Mouse (Mus musculus): ENCODE measurements at regions not wholly inside any gene's neighbourhood (a gene's known extent, or its start where the extent isn't known, plus 50 kb on each side); places are given as distances from the start of the nearest gene placed in this dataset.

DNA sequence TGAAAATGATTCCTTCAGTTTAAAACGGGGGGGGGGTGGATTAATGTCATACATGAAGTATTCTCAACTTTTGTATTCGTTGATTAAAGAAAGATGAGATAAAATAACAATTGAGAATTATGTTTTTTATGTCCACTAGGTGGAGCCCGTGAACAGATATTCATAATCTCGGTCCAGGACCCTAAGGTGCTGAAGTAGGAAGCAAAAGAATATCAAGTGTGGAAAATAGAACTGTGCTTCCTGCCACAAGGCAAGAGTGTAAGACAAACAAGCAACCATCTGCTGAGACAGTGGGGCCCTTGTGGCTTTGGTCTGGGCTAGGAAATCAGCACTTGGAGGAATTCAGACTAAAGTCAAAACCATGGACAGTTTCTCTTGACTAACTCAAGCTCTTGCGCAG lies 50.9 kb upstream of the Kap start:
- in situ Hi-C loops (cut with MboI, MseI) = loop anchor here (5.0 kb wide), 1 partner anchor 488 kb away; no protein-coding TSS in a partner anchor

DNA sequence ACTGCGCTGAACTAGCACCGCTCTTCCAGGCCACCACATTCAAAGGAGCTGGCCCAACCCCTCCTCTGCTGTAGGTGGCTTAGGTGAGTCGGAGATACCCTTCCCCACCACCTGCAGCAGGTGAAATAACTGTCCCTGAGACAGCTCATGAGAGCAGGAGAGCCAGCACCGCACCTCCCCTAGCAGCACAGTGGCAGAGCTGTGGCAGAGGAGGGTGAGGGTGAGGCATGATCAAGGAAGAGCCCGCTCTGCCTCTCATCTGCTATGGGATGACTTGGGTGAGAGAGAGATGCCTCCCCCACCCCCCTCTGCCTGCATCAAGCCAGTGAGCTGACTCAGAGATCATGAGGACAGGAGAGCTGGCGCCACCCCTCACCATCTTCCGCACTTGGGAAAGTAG lies 81.1 kb upstream of the Kap start:
- in situ Hi-C loops (cut with MboI, MseI) = no loop called here

DNA sequence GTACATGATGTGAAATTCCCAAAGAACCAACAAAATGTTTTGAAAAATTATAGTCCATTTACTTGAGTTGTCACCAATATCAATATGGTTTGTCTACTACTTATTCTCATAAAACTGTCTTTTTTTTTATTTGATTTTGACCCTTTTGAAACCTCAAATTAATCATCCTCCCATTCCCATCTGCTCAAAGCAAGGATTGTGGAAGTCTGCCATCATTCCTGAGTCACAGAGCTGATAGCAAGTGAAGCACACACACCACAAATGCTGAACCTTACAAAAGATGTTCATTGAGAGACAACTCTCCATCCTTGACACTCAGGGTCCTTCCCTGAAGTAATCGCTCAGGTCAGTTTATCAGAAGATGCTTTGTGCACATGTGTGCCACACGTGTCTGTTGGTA lies 82.1 kb upstream of the Kap start:
- in situ Hi-C loops (cut with MboI, MseI) = no loop called here

DNA sequence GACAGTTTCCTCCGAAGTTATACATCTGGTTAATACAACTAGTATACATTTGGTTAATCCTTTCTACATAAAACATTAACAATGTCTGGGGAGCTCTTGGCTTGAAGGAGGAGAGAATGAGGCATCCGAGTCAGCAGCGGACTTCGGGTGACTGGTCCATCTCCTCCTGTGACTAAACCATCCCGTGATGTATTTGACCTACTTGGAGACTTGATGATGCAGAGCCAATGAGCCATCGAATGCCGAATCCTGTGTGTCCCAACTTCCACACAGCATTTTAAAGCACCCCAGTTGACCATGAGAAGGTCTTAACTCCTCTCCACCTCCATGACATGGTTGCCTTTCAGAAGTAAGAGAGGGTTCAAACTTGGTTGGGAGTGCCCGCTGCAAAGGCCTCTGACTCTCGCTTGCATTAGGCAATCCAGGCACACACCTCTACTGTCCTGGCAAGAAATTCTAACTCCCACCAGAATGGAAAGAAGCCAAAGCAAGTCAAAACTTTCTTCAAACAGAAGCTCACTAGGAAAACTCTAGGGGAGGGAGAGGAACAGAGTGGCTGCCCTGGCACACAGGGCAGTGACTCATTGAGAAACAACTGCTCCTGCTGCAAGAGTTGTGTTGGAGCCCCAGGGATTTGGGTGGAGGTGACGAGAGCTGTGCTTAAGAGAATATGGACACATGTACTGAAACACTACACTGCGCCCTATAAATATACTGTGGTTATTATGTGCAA lies 75.4 kb upstream of the Etv6 start:
- in situ Hi-C loops (cut with MboI, MseI) = loop anchor here (5.0 to 10.0 kb wide), 2 partner anchors 425 to 447 kb away; no protein-coding TSS in a partner anchor

DNA sequence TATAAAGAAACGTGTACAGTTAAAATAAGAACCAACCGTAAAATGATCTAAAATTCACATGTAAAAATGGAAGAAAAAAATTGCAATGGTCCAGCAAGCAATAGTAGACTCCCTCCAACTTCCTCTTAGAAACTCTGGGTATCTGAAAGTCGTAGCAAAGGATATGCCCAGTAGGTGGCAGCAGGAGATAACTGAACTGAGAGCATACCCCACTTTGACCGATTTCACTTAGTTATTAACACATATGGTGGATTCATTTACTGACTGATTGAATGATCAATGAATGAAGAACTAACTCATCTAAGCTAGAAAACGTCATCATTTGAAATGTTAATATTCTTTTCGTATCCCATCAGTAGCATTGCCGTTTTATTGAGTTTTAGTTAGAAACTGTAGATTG lies 74.8 kb upstream of the Etv6 start:
- in situ Hi-C loops (cut with MboI, MseI) = loop anchor here (10.0 kb wide), 1 partner anchor 424 kb away; no protein-coding TSS in a partner anchor

DNA sequence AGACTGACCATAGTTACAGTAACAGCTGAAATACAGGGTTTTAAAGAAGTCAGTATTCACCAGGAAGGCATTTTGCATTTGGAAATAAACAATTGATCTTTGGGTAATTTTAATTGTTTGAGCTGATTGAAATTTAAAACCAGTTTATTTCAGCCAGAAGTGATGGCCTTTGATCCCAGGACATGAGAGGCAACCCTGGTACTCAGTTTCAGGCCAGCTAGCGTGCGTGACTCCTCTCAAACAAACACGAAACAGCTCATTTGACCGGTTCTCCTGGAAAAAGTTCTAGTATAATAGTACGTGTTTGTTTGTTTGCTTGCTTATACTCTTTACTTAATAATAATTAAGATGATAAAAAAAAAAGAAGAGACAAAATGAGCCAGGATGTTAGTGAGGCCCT lies 72.9 kb upstream of the Etv6 start:
- in situ Hi-C loops (cut with MboI, MseI) = loop anchor here (10.0 kb wide), 1 partner anchor 422 kb away; no protein-coding TSS in a partner anchor

DNA sequence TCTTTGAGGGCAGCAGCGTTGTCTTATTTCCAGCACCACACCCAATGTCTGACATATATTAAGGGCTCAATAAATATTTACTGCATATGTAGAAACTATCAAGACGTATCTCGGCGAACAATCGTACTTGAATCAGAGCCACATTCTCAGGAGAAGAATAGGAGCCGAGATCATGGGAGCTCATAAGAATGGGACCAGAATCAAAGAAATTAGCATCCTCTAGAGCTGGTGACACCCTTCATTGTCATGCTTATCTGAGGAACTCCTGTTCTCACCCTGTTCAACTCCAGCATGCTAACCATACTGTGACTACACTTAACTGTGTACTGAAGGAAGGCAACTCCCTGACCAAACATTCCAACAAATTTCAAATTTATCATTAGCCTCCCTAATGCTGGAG lies 72.2 kb upstream of the Etv6 start:
- in situ Hi-C loops (cut with MboI, MseI) = loop anchor here (10.0 kb wide), 1 partner anchor 422 kb away; no protein-coding TSS in a partner anchor

DNA sequence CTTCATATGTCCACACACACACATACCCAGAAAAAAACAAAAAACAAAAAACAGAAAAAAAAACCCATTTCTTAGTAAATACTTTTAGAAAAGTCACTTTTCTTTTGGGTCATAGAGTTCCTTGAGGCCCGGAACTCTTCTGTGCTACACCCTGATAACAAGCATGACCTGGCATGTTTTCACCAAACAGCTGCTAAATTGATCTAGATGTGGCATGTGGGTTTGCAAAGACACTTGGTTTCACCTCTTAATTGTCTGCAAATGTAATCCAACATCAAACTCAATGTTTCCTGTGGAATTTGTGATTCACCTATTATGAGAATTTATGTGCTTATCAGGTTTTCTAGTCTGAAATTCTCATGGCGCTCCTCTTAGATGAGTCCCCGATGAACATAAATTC lies 68.2 kb upstream of the Etv6 start:
- in situ Hi-C loops (cut with MboI, MseI) = loop anchor here (10.0 kb wide), 1 partner anchor 418 kb away; no protein-coding TSS in a partner anchor

DNA sequence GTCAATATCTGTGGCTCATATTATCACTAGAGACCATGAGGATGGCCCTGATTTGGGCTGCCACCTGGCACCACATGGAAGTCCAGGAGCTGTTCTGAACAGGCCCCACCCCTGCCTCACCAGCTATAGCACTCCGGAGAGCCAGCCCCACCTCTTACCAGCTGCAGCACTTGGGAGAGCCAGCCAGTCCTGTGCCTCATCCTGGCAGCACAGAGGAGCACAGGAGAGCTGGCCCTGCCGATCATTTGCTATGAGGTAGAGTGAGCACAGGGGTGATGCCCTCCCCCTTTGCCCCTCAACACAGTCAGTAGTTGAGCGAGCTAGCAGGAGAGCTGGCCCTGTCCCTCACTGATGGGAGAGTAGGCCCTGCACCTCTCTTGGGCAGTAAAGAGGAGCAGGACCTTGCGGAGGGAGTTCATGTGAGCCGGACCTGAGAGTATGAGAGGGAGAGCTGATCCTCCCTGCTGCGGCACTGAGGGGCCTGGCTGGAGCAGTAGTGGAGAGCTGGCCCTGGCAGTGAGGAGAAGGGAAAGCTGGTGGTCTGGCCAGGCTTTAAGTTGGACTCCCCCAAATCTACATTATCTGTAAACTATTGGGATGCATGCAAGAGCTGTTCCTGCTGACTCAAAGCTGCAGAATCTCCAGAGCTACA lies 63.3 kb upstream of the Etv6 start:
- in situ Hi-C loops (cut with MboI, MseI) = loop anchor here (10.0 kb wide), 1 partner anchor 643 kb away; no protein-coding TSS in a partner anchor

DNA sequence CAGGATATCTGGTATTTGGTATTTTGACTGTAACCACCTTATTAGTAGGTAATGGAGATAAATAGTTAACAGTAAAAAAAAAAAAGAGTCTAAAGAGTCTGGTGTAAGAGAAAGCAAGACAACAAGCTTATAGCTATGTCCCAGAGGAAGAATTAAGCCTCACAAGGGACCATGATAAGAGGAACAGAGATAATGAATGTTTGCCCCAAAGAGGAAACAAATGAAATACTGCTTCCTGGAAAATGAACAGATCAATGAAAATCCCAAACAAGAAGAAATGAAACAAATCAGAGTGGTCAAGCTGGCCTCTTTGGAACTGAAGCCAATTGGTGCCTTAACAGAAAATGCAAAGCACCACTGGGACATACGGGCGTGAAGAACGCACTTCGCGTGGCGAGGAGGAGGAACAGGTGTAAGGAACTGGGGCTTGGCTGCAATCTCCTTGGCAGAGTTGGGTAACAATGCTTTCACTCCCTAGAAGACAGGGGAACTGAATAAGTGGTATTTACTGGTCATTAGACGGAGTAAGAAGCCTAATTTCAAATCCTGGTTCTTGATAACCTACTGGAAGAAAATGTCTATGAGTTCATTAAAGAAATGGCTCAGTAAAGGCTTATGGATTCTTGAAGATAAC lies 62.2 kb upstream of the Etv6 start:
- in situ Hi-C loops (cut with MboI, MseI) = loop anchor here (10.0 kb wide), 1 partner anchor 641 kb away; no protein-coding TSS in a partner anchor

DNA sequence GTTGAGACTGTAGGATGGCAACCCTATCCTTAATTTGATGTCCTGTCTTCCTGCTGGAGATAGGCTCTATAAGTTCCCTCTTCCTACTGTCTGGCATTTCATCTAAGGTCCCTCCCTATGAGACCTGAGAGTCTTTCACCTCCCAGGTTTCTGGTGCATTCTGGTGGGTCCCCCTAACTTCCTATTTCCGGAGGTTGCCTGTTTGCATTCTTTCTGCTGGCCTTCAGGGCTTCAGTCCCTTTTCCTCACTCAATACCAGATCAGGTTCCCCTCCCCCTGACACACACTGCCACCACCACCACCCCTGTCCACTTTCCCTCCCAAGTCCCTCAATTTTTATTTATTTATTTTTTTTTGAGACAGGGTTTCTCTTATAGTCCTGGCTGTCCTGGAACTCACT lies 59.5 kb upstream of the Etv6 start:
- in situ Hi-C loops (cut with MboI, MseI) = loop anchor here (10.0 kb wide), 1 partner anchor 639 kb away; no protein-coding TSS in a partner anchor

DNA sequence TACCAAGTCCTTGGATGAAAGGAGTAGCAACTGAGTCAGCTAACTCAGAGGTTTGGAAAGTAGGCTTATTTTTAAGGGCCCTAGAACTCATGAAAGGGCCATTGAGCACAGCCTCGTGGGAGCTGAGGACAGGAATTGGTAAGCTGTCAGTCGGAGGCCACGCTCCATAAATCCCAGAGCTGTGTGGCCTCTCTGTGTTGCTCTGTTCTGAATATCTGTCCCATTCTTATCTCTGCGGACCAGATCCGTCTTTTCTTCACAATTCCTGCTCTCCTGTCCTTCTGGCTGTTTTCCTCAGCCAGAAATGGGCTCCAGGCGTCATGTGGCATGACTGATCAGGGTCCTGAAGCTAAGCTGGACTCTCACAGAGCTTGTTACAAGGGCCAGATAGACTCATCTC lies 58.6 kb upstream of the Etv6 start:
- in situ Hi-C loops (cut with MboI, MseI) = loop anchor here (10.0 kb wide), 1 partner anchor 638 kb away; no protein-coding TSS in a partner anchor

DNA sequence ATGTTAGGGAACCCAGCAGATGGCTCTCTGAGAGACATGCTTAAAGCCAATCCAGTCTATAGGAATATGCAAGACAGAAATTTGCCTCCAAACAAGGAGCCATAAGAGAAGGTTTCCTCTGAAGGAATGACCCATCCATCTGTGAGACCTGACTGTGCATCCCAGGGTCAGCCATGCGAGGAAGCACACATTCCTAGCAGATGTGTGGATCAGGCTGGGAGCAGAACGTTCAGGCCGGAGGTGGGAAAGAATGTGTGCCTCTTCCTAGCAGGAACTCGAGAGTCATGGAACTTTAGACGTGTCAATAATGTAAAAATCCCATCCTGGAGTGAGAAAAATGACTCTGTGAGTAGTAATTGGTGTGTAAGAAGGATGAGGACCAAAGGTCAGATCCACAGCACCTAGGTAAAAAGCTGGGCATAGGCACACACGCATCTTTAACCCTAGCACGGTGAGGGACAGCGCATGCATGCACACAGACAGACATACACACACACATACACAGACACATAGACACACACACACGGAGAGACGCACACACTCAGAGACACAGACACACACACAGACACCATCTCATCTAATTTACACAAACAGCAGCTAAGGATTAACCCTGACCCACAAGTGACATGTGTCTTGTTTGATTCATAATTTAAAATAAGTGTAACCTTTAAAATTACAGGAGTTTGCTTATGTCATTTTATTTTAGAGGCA lies 51.5 kb upstream of the Etv6 start:
- in situ Hi-C loops (cut with MboI, MseI) = no loop called here

DNA sequence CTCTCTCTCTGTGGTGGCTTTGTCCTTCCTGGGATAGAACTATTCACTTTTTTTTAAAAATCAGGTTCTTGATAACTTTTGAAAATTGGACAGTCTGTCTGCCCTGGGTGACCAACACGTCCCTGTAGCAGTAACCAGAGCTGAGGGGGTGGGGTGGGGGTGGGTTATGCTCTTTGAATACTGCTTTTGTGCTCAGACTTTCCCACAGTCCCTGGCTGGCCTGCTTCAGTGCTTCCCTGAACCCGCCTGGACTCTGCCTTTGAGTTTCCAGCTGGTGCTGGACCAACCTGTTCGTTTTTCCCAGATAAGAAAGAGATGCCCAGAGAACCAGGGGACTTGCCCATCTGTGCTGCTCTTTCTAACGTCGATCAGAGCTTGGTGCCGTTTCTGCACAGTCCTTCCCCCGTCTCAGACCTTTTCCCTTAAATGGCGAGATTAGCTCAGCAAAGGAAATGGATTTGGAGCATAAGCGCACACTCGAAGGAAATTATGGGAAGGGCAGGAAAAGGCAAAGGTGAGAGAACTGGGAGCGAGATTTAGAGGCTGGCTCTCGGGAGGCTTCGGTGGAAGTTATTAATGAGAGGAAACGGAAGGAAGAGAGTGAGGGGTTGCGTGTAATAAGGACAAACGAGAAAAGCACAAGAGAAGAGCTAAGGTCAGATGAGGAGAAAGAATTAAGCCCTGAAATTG lies 50.7 kb upstream of the Etv6 start:
- in situ Hi-C loops (cut with MboI, MseI) = no loop called here

All from T-helper 1 cell (primary cell).